Mouse (Mus musculus) hindbrain, embryonic 13.5 days (tissue): ENCODE measurements around the gene Txndc12. TPM values are rescaled to one million over a fixed set of nuclear protein-coding genes. Genes with fewer than 3 reads are reported as not detected.

Experiments
- ATAC-seq: fragments of 200-750 bp; cut with Nextera tagmentation; 2 replicates; pipeline ENCODE4 v1.8.0; 2017; ENCODE audit warnings: moderate TSS enrichment; ENCODE audit not compliant: low FRiP score
- H3K27ac ChIP-seq: fragments of 300-500 bp; sonication (generic); 2 replicates; pipeline ENCODE4 v1.5.1; 2015; ENCODE audit warnings: inconsistent platforms, mild to moderate bottlenecking, moderate library complexity
- H3K27me3 ChIP-seq: fragments of 300-500 bp; sonication (generic); 2 replicates; pipeline ENCODE4 v1.6.1; 2015; ENCODE audit warnings: mild to moderate bottlenecking, inconsistent platforms
- H3K36me3 ChIP-seq: fragments of 300-500 bp; sonication (generic); 2 replicates; pipeline ENCODE4 v1.6.1; 2015; ENCODE audit warnings: mild to moderate bottlenecking, inconsistent platforms
- H3K4me1 ChIP-seq: fragments of 300-500 bp; sonication (generic); replicated peaks from 2 replicates; pipeline ENCODE4 v1.6.1; 2015; ENCODE audit warnings: inconsistent platforms
- H3K4me2 ChIP-seq: fragments of 300-500 bp; sonication (generic); 2 replicates; pipeline ENCODE4 v1.6.1; 2015; ENCODE audit warnings: inconsistent platforms, mild to moderate bottlenecking, moderate library complexity
- H3K4me3 ChIP-seq: fragments of 300-500 bp; sonication (generic); 2 replicates; pipeline ENCODE4 v1.5.1; 2015; ENCODE audit warnings: mild to moderate bottlenecking, inconsistent platforms
- H3K9ac ChIP-seq: fragments of 300-500 bp; sonication (generic); 2 replicates; pipeline ENCODE4 v1.6.1; 2015; ENCODE audit warnings: mild to moderate bottlenecking, inconsistent platforms
- H3K9me3 ChIP-seq: fragments of 300-500 bp; sonication (generic); 2 replicates; pipeline ENCODE4 v1.6.1; 2016; ENCODE audit warnings: inconsistent platforms
- WGBS: fragments of 180-500 bp; shearing (Covaris S2); methylation state at CpG from one replicate; pipeline ENCODE4 v1.1.7; 2015; 5-methylcytosine and 5-hydroxymethylcytosine counted together
- polyA plus RNA-seq: library from polyadenylated mRNA; unstranded; fragments of >200 nt; fragmentation: Nextera tagmentation; extraction: Ambion mirVana; gene quantifications from 2 replicates; pipeline ENCODE4 v1.2.1, GENCODE M21; 2015

The Txndc12 gene
- polyA plus RNA-seq, 1 experiment from 2014 or later = 79.5 TPM

- 86% methylated on average over 1 of the region's 1 CpGs for WGBS
Measured at GRCm38 (mm10) chr4:108830698-108831097, 3.7 kb upstream of the Txndc12 start.

DNA sequence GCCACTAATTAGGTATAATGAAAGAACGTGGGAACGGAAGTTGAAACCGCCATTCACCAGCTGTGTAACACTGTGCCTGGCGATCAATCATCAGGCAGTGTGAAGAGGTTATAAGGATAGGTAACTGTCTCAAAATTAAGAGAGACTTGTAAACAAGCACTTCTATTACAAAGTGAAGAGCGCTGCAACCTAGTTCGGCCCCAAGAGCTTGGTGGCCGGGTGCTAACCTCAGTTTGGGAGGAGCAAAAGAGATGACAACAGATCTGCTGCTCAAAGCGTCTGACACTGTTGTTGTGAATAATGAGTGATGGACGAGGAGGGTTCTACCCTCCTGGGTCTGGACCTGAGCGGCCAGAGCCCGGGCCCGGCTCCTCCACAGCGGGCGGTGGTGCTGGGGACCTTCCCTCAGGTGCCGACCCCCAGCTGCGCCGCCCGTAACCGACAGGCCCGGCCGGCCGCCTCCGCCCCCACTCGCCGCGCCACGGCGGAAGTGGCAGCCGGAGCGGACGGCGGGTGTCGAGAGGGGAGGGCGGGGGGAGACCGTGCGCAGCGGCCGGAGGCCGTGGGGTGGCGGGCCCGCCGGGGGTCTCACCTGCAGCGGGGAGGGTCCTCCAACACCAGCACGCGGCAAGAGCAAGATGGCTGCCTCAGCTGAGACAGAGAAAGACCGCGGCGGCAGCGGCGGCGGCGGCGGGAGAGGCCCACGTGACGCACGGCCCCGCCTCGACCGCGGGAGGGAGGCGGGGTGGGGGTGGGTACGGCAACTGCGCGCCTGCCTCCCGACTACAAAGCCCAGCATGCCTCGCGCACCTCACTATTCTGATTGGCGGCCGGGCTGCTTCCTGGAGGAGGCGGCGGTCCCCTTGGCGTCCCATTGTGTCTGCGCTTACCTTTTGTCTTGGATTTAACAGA, 1.2 kb upstream of the Txndc12 start, which contains the start of gene Btf3l4:
TSS of gene Btf3l4 (minus strand) at position 699 of the 912 bp plus-strand sequence.
- Histone ChIP-seq H3K27me3 (no peaks in the 10 kb centered on the region), H3K4me2 (peak within 1 kb of the TSS; percentile 88), H3K9me3 (no peaks in the 10 kb centered on the region), H3K4me3 (peak within 1 kb of the TSS; percentile 81), H3K36me3 (peaks cover 14% of the 10 kb centered on the region), H3K27ac (peak within 1 kb of the TSS; percentile 100), H3K4me1 (peaks cover 49% of the 10 kb centered on the region), H3K9ac (peak within 1 kb of the TSS; percentile 99)
- WGBS = under 1% methylated on average over 58 of the region's 73 CpGs
- ATAC-seq = peak; percentile 95

More at GRCm38 (mm10) chr4:108830698-108831097, 3.7 kb upstream of the Txndc12 start:
- Histone ChIP-seq H3K27me3 (no peaks in the 10 kb centered on the region), H3K4me2 (peak overlapping the region; percentile 71), H3K4me1 (peaks cover 30% of the 10 kb centered on the region), H3K36me3 (peaks cover 35% of the 10 kb centered on the region), H3K9me3 (no peaks in the 10 kb centered on the region), H3K9ac (0 out of 2 replicates have a peak overlapping the region, but pooled peaks have one; percentile 35), H3K4me3 (no peak overlapping the region), H3K27ac (no peak overlapping the region)
- ATAC-seq = no peak

GRCm38 (mm10) chr4:108833828-108834114, 630 bp upstream of the Txndc12 start:
- ATAC-seq = no peak
- H3K36me3 ChIP-seq = peaks cover 8% of the 10 kb centered on the region
- H3K4me3 ChIP-seq = peak overlapping the region; percentile 81
- peak overlapping the region; percentile 99 for H3K9ac ChIP-seq
- H3K27ac ChIP-seq = peak overlapping the region; percentile 100
- H3K4me1 ChIP-seq = peaks cover 52% of the 10 kb centered on the region
- no peaks in the 10 kb centered on the region for H3K27me3 ChIP-seq
- WGBS = 0% methylated on average over 6 of the region's 6 CpGs
- H3K9me3 ChIP-seq = no peaks in the 10 kb centered on the region
- H3K4me2 ChIP-seq = peak overlapping the region; percentile 88

DNA sequence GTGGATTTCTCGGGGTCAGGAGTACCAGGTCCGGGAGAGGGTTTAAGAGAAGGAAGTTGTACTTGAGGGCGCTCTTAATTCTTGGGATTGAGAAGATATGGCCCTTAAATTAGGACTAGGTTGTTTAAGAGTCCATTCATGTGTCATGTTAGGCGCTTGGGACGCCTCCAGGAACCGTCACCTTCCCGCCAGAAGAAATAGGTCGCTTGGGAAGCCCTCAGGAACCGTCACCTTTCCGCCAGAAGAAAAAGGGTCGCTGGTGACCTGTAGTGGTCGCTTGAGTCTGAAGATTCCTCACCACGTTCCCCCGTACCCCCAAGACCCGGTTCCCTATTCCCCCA, 540 bp downstream of the Txndc12 start:
- peaks cover 3% of the 10 kb centered on the region; the same call in 1 of the 2 replicates for H3K36me3 ChIP-seq
- H3K9ac ChIP-seq = peak overlapping the region; percentile 80
- H3K4me2 ChIP-seq = peak overlapping the region; percentile 88
- peak overlapping the region; percentile 81 for H3K4me3 ChIP-seq
- no peaks in the 10 kb centered on the region for H3K27me3 ChIP-seq
- WGBS = under 1% methylated on average over 15 of the region's 15 CpGs
- no peak for ATAC-seq
- H3K27ac ChIP-seq = peak overlapping the region; percentile 100
- peaks cover 51% of the 10 kb centered on the region for H3K4me1 ChIP-seq
- H3K9me3 ChIP-seq = no peaks in the 10 kb centered on the region

GRCm38 (mm10) chr4:108835496-108835895, 1.1 kb downstream of the Txndc12 start:
- Histone ChIP-seq H3K4me2 (peak overlapping the region; percentile 88), H3K9me3 (no peaks in the 10 kb centered on the region), H3K36me3 (0 out of 2 replicates have a peak, but pooled peaks cover 3% of the 10 kb centered on the region), H3K4me1 (peaks cover 46% of the 10 kb centered on the region), H3K27ac (peak overlapping the region; percentile 100; the same call in 1 of the 2 replicates), H3K27me3 (no peaks in the 10 kb centered on the region), H3K4me3 (peak overlapping the region; percentile 81), H3K9ac (peak overlapping the region; percentile 80)
- ATAC-seq = no peak
- WGBS = 64% methylated on average over 3 of the region's 3 CpGs

DNA sequence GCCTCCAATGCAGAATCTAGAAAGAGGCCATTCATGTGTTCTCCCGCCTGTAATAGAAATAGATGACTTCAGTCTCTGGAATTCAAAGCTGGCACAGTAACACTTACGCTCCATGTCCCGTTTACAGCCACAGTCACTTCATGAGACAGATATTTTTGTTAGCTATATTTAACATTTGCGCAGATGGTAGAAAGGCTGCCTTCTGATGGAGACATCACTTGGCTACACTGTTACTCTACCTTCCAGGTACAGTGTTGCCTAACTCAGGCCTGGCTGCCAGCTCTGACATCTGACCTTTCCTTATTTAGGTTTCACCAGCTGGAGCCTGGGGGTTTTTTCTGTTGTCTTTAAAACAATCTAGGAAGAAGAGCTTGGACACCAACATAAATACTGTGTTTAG, 3.6 kb downstream of the Txndc12 start:
- Histone ChIP-seq H3K36me3 (peaks cover 3% of the 10 kb centered on the region; the same call in 1 of the 2 replicates), H3K9me3 (no peaks in the 10 kb centered on the region), H3K9ac (0 out of 2 replicates have a peak overlapping the region, but pooled peaks have one; percentile 3), H3K4me1 (peaks cover 29% of the 10 kb centered on the region), H3K27me3 (no peaks in the 10 kb centered on the region), H3K27ac (no peak overlapping the region), H3K4me2 (no peak overlapping the region), H3K4me3 (no peak overlapping the region)
- ATAC-seq = no peak
- 86% methylated on average over 4 of the region's 4 CpGs for WGBS

DNA sequence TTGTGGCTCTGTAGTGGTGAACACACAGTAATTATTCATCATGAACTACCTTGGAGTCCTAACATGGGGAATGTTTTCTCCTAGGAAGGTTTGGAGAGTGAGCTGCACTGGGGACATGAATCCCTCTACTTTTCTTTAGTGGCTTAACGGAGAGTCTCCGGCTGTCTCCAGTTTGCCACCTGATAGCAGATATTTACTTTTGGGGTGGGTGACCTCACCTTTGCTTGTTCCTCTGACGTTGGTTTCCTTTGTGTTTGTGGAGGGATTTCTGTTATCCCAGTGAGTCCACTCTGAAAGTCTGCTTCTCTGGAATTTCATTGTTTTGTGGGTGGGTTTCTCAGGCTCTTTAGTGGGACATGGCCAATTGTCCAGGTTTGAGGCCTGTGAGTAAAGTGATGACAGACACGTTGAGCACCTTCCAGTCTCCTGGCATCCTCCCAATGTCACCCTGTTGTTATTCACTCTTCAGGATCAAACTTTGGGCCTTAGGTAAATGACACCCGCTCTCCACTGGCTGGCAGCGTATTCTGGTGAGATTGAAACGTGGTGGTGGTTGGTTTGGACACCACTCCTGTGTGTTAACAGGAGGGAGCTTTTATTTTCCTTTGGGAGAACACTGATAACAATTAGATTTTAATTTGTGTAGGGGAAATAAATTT, 7.6 kb downstream of the Txndc12 start:
- H3K36me3 ChIP-seq = peaks cover 3% of the 10 kb centered on the region; the same call in 1 of the 2 replicates
- 89% methylated on average over 7 of the region's 7 CpGs for WGBS
- H3K4me2 ChIP-seq = no peak overlapping the region
- H3K27me3 ChIP-seq = no peaks in the 10 kb centered on the region
- peaks cover 15% of the 10 kb centered on the region for H3K4me1 ChIP-seq
- no peak overlapping the region for H3K9ac ChIP-seq
- no peak overlapping the region for H3K27ac ChIP-seq
- no peak for ATAC-seq
- H3K4me3 ChIP-seq = no peak overlapping the region
- no peaks in the 10 kb centered on the region for H3K9me3 ChIP-seq

DNA sequence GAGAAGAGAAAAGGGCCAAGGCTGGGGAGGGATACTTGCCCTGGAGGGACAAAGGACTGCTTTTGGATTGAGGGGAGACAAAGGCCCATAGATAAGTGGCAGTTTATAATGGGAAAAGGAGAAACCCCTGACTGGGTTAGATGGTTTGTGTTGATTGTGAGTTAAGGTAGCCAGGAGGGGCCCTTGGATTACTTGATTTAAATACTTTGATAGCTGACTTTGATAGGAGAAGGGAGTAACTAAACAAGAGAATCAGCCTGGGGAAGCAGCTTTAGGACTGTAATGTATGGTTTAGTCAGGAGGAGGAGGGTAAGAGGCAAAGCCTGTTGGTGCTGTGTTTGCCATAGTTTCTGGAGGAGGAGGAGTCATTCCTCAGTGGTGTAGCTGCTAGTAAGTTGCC, 8.9 kb downstream of the Txndc12 start:
- Histone ChIP-seq H3K27ac (no peak overlapping the region; the same call in 1 of the 2 replicates), H3K4me3 (no peak overlapping the region), H3K4me2 (no peak overlapping the region), H3K27me3 (no peaks in the 10 kb centered on the region), H3K9ac (no peak overlapping the region), H3K9me3 (no peaks in the 10 kb centered on the region), H3K4me1 (peaks cover 12% of the 10 kb centered on the region), H3K36me3 (peaks cover 3% of the 10 kb centered on the region; the same call in 1 of the 2 replicates)
- no peak for ATAC-seq

- Histone ChIP-seq H3K4me3 (no peak overlapping the region), H3K27me3 (no peaks in the 10 kb centered on the region), H3K4me1 (peaks cover 30% of the 10 kb centered on the region), H3K4me2 (no peak overlapping the region), H3K9ac (no peak overlapping the region), H3K36me3 (0 out of 2 replicates have a peak, but pooled peaks cover 3% of the 10 kb centered on the region), H3K27ac (no peak overlapping the region), H3K9me3 (no peaks in the 10 kb centered on the region)
- no peak for ATAC-seq
- WGBS = 92% methylated on average over 5 of the region's 5 CpGs
Measured at GRCm38 (mm10) chr4:108845824-108846569, 11.6 kb downstream of the Txndc12 start.

DNA sequence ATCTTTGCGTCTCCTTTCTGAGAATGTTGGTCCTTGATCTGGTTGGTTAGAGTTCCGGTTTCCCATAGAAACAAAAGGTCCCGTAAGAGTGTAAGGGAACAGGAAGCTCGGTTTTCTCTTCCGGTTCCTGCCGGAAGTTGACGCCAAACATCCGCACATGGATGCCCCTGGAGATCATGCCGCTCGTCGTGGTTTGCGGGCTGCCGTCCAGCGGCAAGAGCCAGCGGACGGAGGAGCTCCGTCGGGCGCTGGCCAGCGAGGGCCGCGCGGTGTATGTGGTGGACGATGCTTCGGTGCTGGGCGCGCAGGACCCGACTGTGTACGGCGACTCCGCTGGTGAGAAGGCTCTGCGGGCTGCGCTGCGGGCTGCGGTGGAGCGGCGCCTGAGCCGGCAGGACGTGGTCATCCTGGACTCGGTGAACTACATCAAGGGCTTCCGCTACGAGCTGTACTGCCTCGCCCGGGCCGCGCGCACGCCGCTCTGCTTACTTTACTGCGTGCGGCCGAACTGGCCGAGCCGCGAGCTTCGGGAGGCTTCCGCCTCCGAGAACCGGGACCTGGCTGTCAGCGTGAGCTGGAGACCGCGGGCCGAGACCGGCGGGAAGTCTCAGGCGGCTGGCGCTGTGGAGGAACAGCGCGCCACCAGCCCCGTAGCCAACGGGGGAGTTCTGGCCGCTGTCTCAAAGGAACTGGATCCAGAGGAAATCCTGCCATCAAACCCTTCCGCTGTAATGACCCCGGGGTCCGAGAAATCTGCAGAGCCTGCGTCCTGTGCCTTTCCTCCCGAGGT, 13.5 kb downstream of the Txndc12 start, which contains the start of gene Kti12:
TSS of gene Kti12 (plus strand) at position 71 of the 790 bp plus-strand sequence.
- Histone ChIP-seq H3K9ac (peak within 1 kb of the TSS; percentile 86), H3K27ac (peak within 1 kb of the TSS; percentile 88), H3K9me3 (no peaks in the 10 kb centered on the region), H3K4me1 (peaks cover 34% of the 10 kb centered on the region), H3K4me3 (peak within 1 kb of the TSS; percentile 96), H3K27me3 (no peaks in the 10 kb centered on the region), H3K36me3 (peaks cover 7% of the 10 kb centered on the region; the same call in 1 of the 2 replicates), H3K4me2 (peak within 1 kb of the TSS; percentile 99)
- ATAC-seq = peak; percentile 91
- WGBS = under 1% methylated on average over 77 of the region's 77 CpGs

- H3K27ac ChIP-seq = peak within 1 kb of the TSS; percentile 88
- 10% methylated on average over 20 of the region's 20 CpGs for WGBS
- H3K36me3 ChIP-seq = peaks cover 11% of the 10 kb centered on the region
- H3K4me1 ChIP-seq = peaks cover 31% of the 10 kb centered on the region
- H3K27me3 ChIP-seq = no peaks in the 10 kb centered on the region
- H3K4me3 ChIP-seq = peak within 1 kb of the TSS; percentile 96
- no peaks in the 10 kb centered on the region for H3K9me3 ChIP-seq
- peak within 1 kb of the TSS; percentile 86 for H3K9ac ChIP-seq
- ATAC-seq = peak; percentile 14; the same call in 1 of the 2 replicates
- peak within 1 kb of the TSS; percentile 99 for H3K4me2 ChIP-seq
Measured at GRCm38 (mm10) chr4:108848505-108848848, 14.1 kb downstream of the Txndc12 start, which contains the start of gene A730015C16Rik. TSS of gene A730015C16Rik (minus strand) at chr4:108848619.
